Comparison of ENCODE assay signal across 9 mouse cellular contexts in genomic region chr19:61175756-61176324, GRCm38 (mm10). TPM values are rescaled to one million over a fixed set of nuclear protein-coding genes. Genes with fewer than 3 reads are reported as not detected.
DNase-seq lines count a peak whose midpoint lies in the region; ATAC-seq and TF ChIP-seq lines count a peak whose summit lies in the region.
"Had no signal": no experiment of that assay in that cellular context is flagged by ENCODE, and none has a peak within 500 bp of the region (broad histone marks: within the 10 kb centered on the region; RNA-seq: fewer than 3 reads in every experiment).

Gene Gm7102 (minus strand): TSS chr19:61176309.

- H3K36me3 ChIP-seq in lung, embryonic 14.5 days (ENCODE audit: insufficient read depth): no peaks in the 10 kb centered on the region
- no peaks in the 10 kb centered on the region for H3K36me3 ChIP-seq in forebrain, embryonic 10.5 days (replicated peaks)
- no peaks in the 10 kb centered on the region for H3K36me3 ChIP-seq in kidney, postnatal 0 days (ENCODE audit: insufficient read depth, low read length)

- peak within 1 kb of the TSS; percentile 47 for H3K9ac ChIP-seq in lung, embryonic 14.5 days
- peak within 1 kb of the TSS; percentile 10; the same call in 1 of the 2 replicates for H3K9ac ChIP-seq in kidney, postnatal 0 days (ENCODE audit: low read depth, low read length)

- no peak within 1 kb of the TSS for H3K27ac ChIP-seq in lung, embryonic 14.5 days (ENCODE audit: low read depth)
- H3K27ac ChIP-seq in forebrain, embryonic 10.5 days: no peak within 1 kb of the TSS
- no peak within 1 kb of the TSS for H3K27ac ChIP-seq in kidney, postnatal 0 days
- H3K27ac ChIP-seq: macrophage had no signal

- no peaks in the 10 kb centered on the region for H3K27me3 ChIP-seq in lung, embryonic 14.5 days (ENCODE audit: insufficient read depth, low read length)
- peaks cover 15% of the 10 kb centered on the region for H3K27me3 ChIP-seq in forebrain, embryonic 10.5 days (ENCODE audit: poor library complexity, severe bottlenecking)
- H3K27me3 ChIP-seq in kidney, postnatal 0 days (ENCODE audit: insufficient read depth, low read length): no peaks in the 10 kb centered on the region

- peak; percentile 18 for DNase-seq in lung, embryonic 14.5 days
- DNase-seq in lung, postnatal 14 days: no peak
- no peak for DNase-seq in forebrain, embryonic 10.5 days (ENCODE audit: extremely low spot score, low spot score)
- peak; percentile 5 for DNase-seq in kidney, postnatal 0 days (ENCODE audit: low spot score)
- DNase-seq in neural tube, embryonic 10.5 days (ENCODE audit: extremely low spot score, low spot score): peak; percentile 29
- DNase-seq in layer of hippocampus, adult 11-12 months (ENCODE audit: low spot score): no peak

- ATAC-seq in lung, embryonic 14.5 days (ENCODE audit: insufficient read depth): no peak
- no peak for ATAC-seq in kidney, postnatal 0 days (replicated peaks; ENCODE audit: low FRiP score, low read depth)
- no peak for ATAC-seq in CD4-positive, CD25-positive, alpha-beta regulatory T cell, adult 4 months
- no peak for ATAC-seq in frontal cortex, adult (ENCODE audit: low TSS enrichment)

- H3K4me3 ChIP-seq in lung, embryonic 14.5 days (ENCODE audit: low read depth, low read length): peak within 1 kb of the TSS; percentile 32
- peak within 1 kb of the TSS; percentile 44 for H3K4me3 ChIP-seq in forebrain, embryonic 10.5 days
- H3K4me3 ChIP-seq in kidney, postnatal 0 days (replicated peaks; ENCODE audit: low read depth, low read length): peak within 1 kb of the TSS; percentile 27

- H3K4me2 ChIP-seq in lung, embryonic 14.5 days: peak within 1 kb of the TSS; percentile 57
- peak within 1 kb of the TSS; percentile 65 for H3K4me2 ChIP-seq in kidney, postnatal 0 days (ENCODE audit: low read length)

- 24% methylated on average over 39 of the region's 39 CpGs for WGBS in lung, embryonic 14.5 days
- 32% methylated on average over 39 of the region's 39 CpGs for WGBS in forebrain, embryonic 10.5 days
- WGBS in kidney, postnatal 0 days: 27% methylated on average over 39 of the region's 39 CpGs

- H3K4me1 ChIP-seq in lung, embryonic 14.5 days (ENCODE audit: insufficient read depth): no peaks in the 10 kb centered on the region
- H3K4me1 ChIP-seq in forebrain, embryonic 10.5 days: no peaks in the 10 kb centered on the region
- H3K4me1 ChIP-seq in kidney, postnatal 0 days (replicated peaks; ENCODE audit: insufficient read depth, low read length): no peaks in the 10 kb centered on the region

- no peak for TF ChIP-seq CTCF in lung, embryonic 14.5 days (IDR thresholded peaks at IDR 0.05; ENCODE audit: low read depth)
- no peak for TF ChIP-seq CTCF in kidney, postnatal 0 days (IDR thresholded peaks at IDR 0.05; ENCODE audit: low read depth)

- no peaks in the 10 kb centered on the region; the same call in 1 of the 2 replicates for H3K9me3 ChIP-seq in lung, embryonic 14.5 days (ENCODE audit: low read depth, low read length)
- peaks cover 9% of the 10 kb centered on the region for H3K9me3 ChIP-seq in forebrain, embryonic 10.5 days
- H3K9me3 ChIP-seq in kidney, postnatal 0 days (replicated peaks; ENCODE audit: low read length): no peaks in the 10 kb centered on the region

RNA-seq across cellular contexts. Expression of gene Gm7102, which starts in this region (rescaled TPM):
- polyA plus RNA-seq in lung, embryonic 14.5 days (2014; fragmentation: Nextera tagmentation; extraction: Ambion mirVana): 0.16 and 0.37 TPM in 2 replicates
- 0.11 and 0.19 TPM in 2 replicates for polyA plus RNA-seq in forebrain, embryonic 10.5 days (2016; fragmentation: Nextera tagmentation; extraction: Ambion mirVana)
- polyA plus RNA-seq in kidney, postnatal 0 days (2015; fragmentation: Nextera tagmentation; extraction: Ambion mirVana): 0.13 and 0.15 TPM in 2 replicates
- under 1 TPM in 1 of 2 experiments, not detected in 1; 0.20 TPM for polyA plus RNA-seq in CD4-positive, CD25-positive, alpha-beta regulatory T cell, adult 4 months (2017; shearing (Covaris generic))
- polyA plus RNA-seq: macrophage had no signal

Comparison
In these comparisons a context has a peak if more than half of its experiments do, and no peak if none do; other contexts are left out.
1. Peak in DNase-seq, H3K4me3 ChIP-seq, H3K9ac ChIP-seq and H3K4me2 ChIP-seq in lung, embryonic 14.5 days; RNA of the gene not detected or under 1 TPM.
2. Peak in DNase-seq, H3K4me3 ChIP-seq, H3K9ac ChIP-seq and H3K4me2 ChIP-seq in kidney, postnatal 0 days; RNA of the gene not detected or under 1 TPM.